10 mouse cellular contexts compared by ENCODE assay signal in genomic region chr7:142441585-142441984, GRCm38 (mm10). TPM values are rescaled to one million over a fixed set of nuclear protein-coding genes. Genes with fewer than 3 reads are reported as not detected.
DNase-seq lines count a peak whose midpoint lies in the region; ATAC-seq and TF ChIP-seq lines count a peak whose summit lies in the region.
"Had no signal": no experiment of that assay in that cellular context is flagged by ENCODE, and none has a peak within 500 bp of the region (broad histone marks: within the 10 kb centered on the region; RNA-seq: fewer than 3 reads in every experiment).

Gene Tnni2 (plus strand): TSS chr7:142441808.

- no peak within 1 kb of the TSS for H3K9ac ChIP-seq in lung, embryonic 15.5 days
- H3K9ac ChIP-seq: hindbrain, embryonic 13.5 days had no signal

- H3K4me3 ChIP-seq in heart, embryonic 10.5 days, result no peak within 1 kb of the TSS
- no peak within 1 kb of the TSS for H3K4me3 ChIP-seq in lung, embryonic 15.5 days
- H3K4me3 ChIP-seq in myocyte, result peak within 1 kb of the TSS; percentile 26
- H3K4me3 ChIP-seq: hindbrain, embryonic 13.5 days had no signal

- no peak for DNase-seq in heart, embryonic 10.5 days (ENCODE audit: low spot score)
- DNase-seq in heart, postnatal 25 days (ENCODE audit: low spot score), result no peak
- DNase-seq in lung, adult 18-20 months, result no peak
- peak; percentile 75 for DNase-seq in gastrocnemius, postnatal 14 days
- no peak for DNase-seq in adrenal gland, postnatal 36 days
- DNase-seq in MN1 (ENCODE audit: low spot score), result no peak

- H3K9me3 ChIP-seq in heart, embryonic 10.5 days, result no peaks in the 10 kb centered on the region
- no peaks in the 10 kb centered on the region for H3K9me3 ChIP-seq in lung, embryonic 15.5 days
- H3K9me3 ChIP-seq: hindbrain, embryonic 13.5 days had no signal

- no peaks in the 10 kb centered on the region for H3K79me2 ChIP-seq in myocyte (ENCODE audit: control insufficient read depth, insufficient read depth)

- no peaks in the 10 kb centered on the region for H3K36me3 ChIP-seq in heart, embryonic 10.5 days
- H3K36me3 ChIP-seq in lung, embryonic 15.5 days, result no peaks in the 10 kb centered on the region
- no peaks in the 10 kb centered on the region for H3K36me3 ChIP-seq in myocyte (ENCODE audit: control insufficient read depth, insufficient read depth)
- H3K36me3 ChIP-seq: hindbrain, embryonic 13.5 days had no signal

- H3K4me1 ChIP-seq in heart, embryonic 10.5 days, result peaks cover 66% of the 10 kb centered on the region
- peaks cover 16% of the 10 kb centered on the region for H3K4me1 ChIP-seq in lung, embryonic 15.5 days

- TF ChIP-seq POLR2A in myocyte (IDR thresholded peaks at IDR 0.05; ENCODE audit: insufficient read length, low read depth), result peak; percentile 73

- 0 out of 2 replicates have a peak, but pooled peaks cover 4% of the 10 kb centered on the region for H3K27me3 ChIP-seq in heart, embryonic 10.5 days (ENCODE audit: insufficient read depth, poor library complexity, severe bottlenecking)
- H3K27me3 ChIP-seq in lung, embryonic 15.5 days, result no peaks in the 10 kb centered on the region
- H3K27me3 ChIP-seq in myocyte (ENCODE audit: control insufficient read depth, insufficient read depth, insufficient read length), result no peaks in the 10 kb centered on the region
- H3K27me3 ChIP-seq: hindbrain, embryonic 13.5 days had no signal

- H3K27ac ChIP-seq in heart, embryonic 10.5 days, result peak within 1 kb of the TSS; percentile 88
- H3K27ac ChIP-seq in lung, embryonic 15.5 days, result peak within 1 kb of the TSS; percentile 64
- H3K27ac ChIP-seq: hindbrain, embryonic 13.5 days had no signal

- no peak within 1 kb of the TSS for H3K4me2 ChIP-seq in lung, embryonic 15.5 days
- peak within 1 kb of the TSS; percentile 82 for H3K4me2 ChIP-seq in myocyte (ENCODE audit: low read depth)
- H3K4me2 ChIP-seq: hindbrain, embryonic 13.5 days had no signal

- intact Hi-C loops in heart, postnatal 25 days (cut with DNase I), result loop anchor here (5.0 kb wide), 1 partner anchor 36 kb away; no protein-coding TSS in a partner anchor
- intact Hi-C loops in gastrocnemius, postnatal 14 days (cut with DNase I; ENCODE audit: low total_unique reads), result loop anchor here (5.0 kb wide), 1 partner anchor 56 kb away; the partner anchor contains the start of gene Tnnt3

- WGBS in heart, embryonic 10.5 days, result 74% methylated on average over 9 of the region's 9 CpGs
- WGBS in lung, embryonic 15.5 days, result 75% methylated on average over 9 of the region's 9 CpGs

- H3ac ChIP-seq in myocyte (ENCODE audit: control insufficient read depth, insufficient read length), result peak within 1 kb of the TSS; percentile 12

- ATAC-seq in lung, embryonic 15.5 days (ENCODE audit: borderline replicate concordance, extremely low read depth, low FRiP score, low TSS enrichment), result no peak
- ATAC-seq: lung, postnatal 0 days had no signal

TF ChIP-seq in myocyte, 11 proteins besides CTCF, POLR2A, EP300 and RAD21:
- TF ChIP-seq MYOD1 (IDR thresholded peaks at IDR 0.05; ENCODE audit: control insufficient read depth in 1 of 3, insufficient read length in 2 of 3, low read depth in 2 of 3) (peak in 1 of 3 experiments; percentile 80), SRF (IDR thresholded peaks at IDR 0.05; ENCODE audit: control insufficient read depth, insufficient read length, low read depth) (no peak), POLR2AphosphoS2 (IDR thresholded peaks at IDR 0.05; ENCODE audit: insufficient read length, low read depth) (peak; percentile 65), MYOG (IDR thresholded peaks at IDR 0.05; ENCODE audit: control insufficient read depth in 1 of 3, insufficient read depth in 1 of 3, insufficient read length in 2 of 3, low read depth in 2 of 3) (peak in 1 of 3 experiments; percentile 73)
TF ChIP-seq in myocyte: peak in this region for 3.

RNA-seq across cellular contexts. Expression of gene Tnni2, which starts in this region (rescaled TPM):
- polyA plus RNA-seq in heart, embryonic 10.5 days (2016; fragmentation: Nextera tagmentation; extraction: Ambion mirVana), result 51.9 and 56.4 TPM in 2 replicates
- 1 to 10 TPM; 4.4 to 7.1 TPM for total RNA-seq in heart, postnatal 25 days (2021)
- 2.4 and 7.4 TPM in 2 replicates for polyA plus RNA-seq in lung, embryonic 15.5 days (2015; fragmentation: Nextera tagmentation; extraction: Ambion mirVana)
- total RNA-seq in gastrocnemius, postnatal 14 days (2021), result over 10,000 TPM; 14,029 to 14,677 TPM
- 3,238 TPM for polyA plus RNA-seq in myocyte (2012; fragmentation: generic; extraction: Trizol)
- total RNA-seq in adrenal gland, postnatal 36 days (2021), result under 1 TPM; 0.50 to 0.89 TPM

Comparison
In these comparisons a context has a peak if more than half of its experiments do, and no peak if none do; other contexts are left out.
1. RNA of gene Tnni2 (total RNA-seq): 14,029 to 14,677 TPM in gastrocnemius, postnatal 14 days; 4.4 to 7.1 TPM in heart, postnatal 25 days and 0.50 to 0.89 TPM in adrenal gland, postnatal 36 days; every median in the first group is over 1,000 times any median in the second.
2. RNA of gene Tnni2 (polyA plus RNA-seq): 3,238 TPM in myocyte (single experiment); 51.9 to 56.4 TPM in heart, embryonic 10.5 days and 2.4 to 7.4 TPM in lung, embryonic 15.5 days; every median in the first group is over 10 times any median in the second.